Mouse (Mus musculus): ENCODE results near the gene Osbpl10. TPM values are rescaled to one million over a fixed set of nuclear protein-coding genes. Genes with fewer than 3 reads are reported as not detected.

Osbpl10 gene
- polyA plus RNA-seq, 1 experiment from 2014 or later: 2.5 TPM

DNA sequence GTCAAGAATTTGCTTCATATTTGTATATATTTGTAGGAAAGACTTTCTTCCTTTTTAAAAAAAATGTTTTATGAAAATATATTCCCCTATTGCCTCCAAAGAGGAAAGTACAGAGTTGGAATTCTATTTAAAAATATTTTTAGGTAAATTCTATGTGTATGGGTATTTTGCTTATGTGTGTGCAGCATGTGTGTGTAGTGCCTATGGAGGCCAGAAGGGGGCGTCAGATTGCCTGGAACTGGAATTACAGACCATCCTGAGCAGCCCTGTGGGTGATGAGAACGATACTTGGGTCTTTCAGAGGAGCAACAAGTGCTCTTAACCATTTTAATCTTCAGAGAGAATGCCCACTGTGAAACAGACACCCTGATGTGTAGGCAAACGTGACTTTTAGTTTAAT, 132.3 kb downstream of the Osbpl10 start:
- no peaks in the 10 kb centered on the region for H3K9me3 ChIP-seq (ENCODE audit: low read depth, low read length)
- H3K4me2 ChIP-seq: no peak overlapping the region
- H3K36me3 ChIP-seq (ENCODE audit: insufficient read depth): no peaks in the 10 kb centered on the region
- no peak overlapping the region for H3K9ac ChIP-seq
- no peak overlapping the region for H3K27ac ChIP-seq (ENCODE audit: low read depth)
- H3K27me3 ChIP-seq (ENCODE audit: insufficient read depth, low read length): no peaks in the 10 kb centered on the region
- 52% methylated on average over 3 of the region's 3 CpGs for WGBS
- 0 out of 2 replicates have a peak, but pooled peaks cover 3% of the 10 kb centered on the region for H3K4me1 ChIP-seq (ENCODE audit: insufficient read depth)
- TF ChIP-seq CTCF (IDR thresholded peaks at IDR 0.05; ENCODE audit: low read depth): 0 out of 2 replicates have a peak, but pooled peaks have one; percentile 13
- H3K4me3 ChIP-seq (ENCODE audit: low read depth, low read length): no peak overlapping the region
- no peak for ATAC-seq (ENCODE audit: insufficient read depth)
- DNase-seq: no peak

DNA sequence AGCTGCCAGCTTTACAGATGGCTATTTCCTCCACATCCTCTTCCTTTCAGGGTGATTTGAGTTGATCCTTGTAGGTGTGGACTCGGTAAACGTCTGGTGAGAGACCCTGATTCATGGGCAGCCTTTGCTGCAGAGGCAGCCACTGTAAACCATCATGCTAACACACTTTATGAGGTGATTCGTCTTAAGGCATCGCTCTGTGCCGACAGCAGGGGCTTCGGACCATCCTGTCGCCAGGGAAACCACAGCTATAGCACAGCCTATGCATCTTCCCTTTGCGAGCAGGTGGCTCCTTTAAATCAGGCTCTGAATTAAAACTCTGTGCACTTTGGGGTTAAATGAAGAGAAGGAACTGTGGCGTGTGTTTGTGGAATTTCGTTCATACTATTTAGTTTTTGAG, 138.9 kb downstream of the Osbpl10 start:
- no peak overlapping the region for H3K4me2 ChIP-seq
- ATAC-seq (ENCODE audit: insufficient read depth): no peak
- peaks cover 17% of the 10 kb centered on the region for H3K4me1 ChIP-seq (ENCODE audit: insufficient read depth)
- TF ChIP-seq CTCF (IDR thresholded peaks at IDR 0.05; ENCODE audit: low read depth): no peak
- H3K4me3 ChIP-seq (ENCODE audit: low read depth, low read length): no peak overlapping the region
- WGBS: 43% methylated on average over 10 of the region's 10 CpGs
- H3K27me3 ChIP-seq (ENCODE audit: insufficient read depth, low read length): no peaks in the 10 kb centered on the region
- no peaks in the 10 kb centered on the region for H3K36me3 ChIP-seq (ENCODE audit: insufficient read depth)
- DNase-seq: no peak
- no peak overlapping the region for H3K27ac ChIP-seq (ENCODE audit: low read depth)
- no peak overlapping the region for H3K9ac ChIP-seq
- H3K9me3 ChIP-seq (ENCODE audit: low read depth, low read length): no peaks in the 10 kb centered on the region

DNA sequence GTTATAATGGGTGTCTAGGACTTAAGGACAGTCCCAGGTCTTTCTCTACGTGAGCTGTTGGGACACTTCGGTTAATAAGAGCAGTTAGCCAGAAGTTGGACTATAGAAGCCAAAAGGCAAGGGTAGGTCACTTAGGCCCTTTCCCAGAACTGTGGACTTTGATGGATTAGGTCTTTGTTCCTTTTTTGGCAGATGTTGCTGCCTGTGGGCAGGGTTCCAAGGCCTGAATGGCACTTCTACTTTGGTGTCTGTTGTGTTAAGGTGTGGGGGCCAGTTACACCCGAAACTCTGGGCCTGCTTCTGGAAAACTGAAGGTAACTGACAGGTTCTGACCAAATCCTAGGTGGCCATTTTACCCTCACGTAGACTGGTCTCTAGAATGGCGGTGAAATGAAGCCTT, 141.9 kb downstream of the Osbpl10 start:
- H3K27me3 ChIP-seq (ENCODE audit: insufficient read depth, low read length): no peaks in the 10 kb centered on the region
- ATAC-seq (ENCODE audit: insufficient read depth) (peak; percentile 46; the same call in 1 of the 2 replicates), DNase-seq (peak; percentile 77)
- TF ChIP-seq CTCF (IDR thresholded peaks at IDR 0.05; ENCODE audit: low read depth): no peak
- no peaks in the 10 kb centered on the region for H3K36me3 ChIP-seq (ENCODE audit: insufficient read depth)
- H3K4me1 ChIP-seq (ENCODE audit: insufficient read depth): peaks cover 14% of the 10 kb centered on the region
- no peak overlapping the region for H3K4me3 ChIP-seq (ENCODE audit: low read depth, low read length)
- H3K27ac ChIP-seq (ENCODE audit: low read depth): peak overlapping the region; percentile 30; the same call in 1 of the 2 replicates
- no peaks in the 10 kb centered on the region for H3K9me3 ChIP-seq (ENCODE audit: low read depth, low read length)
- no peak overlapping the region for H3K4me2 ChIP-seq
- no peak overlapping the region for H3K9ac ChIP-seq
- 53% methylated on average over 5 of the region's 5 CpGs for WGBS

DNA sequence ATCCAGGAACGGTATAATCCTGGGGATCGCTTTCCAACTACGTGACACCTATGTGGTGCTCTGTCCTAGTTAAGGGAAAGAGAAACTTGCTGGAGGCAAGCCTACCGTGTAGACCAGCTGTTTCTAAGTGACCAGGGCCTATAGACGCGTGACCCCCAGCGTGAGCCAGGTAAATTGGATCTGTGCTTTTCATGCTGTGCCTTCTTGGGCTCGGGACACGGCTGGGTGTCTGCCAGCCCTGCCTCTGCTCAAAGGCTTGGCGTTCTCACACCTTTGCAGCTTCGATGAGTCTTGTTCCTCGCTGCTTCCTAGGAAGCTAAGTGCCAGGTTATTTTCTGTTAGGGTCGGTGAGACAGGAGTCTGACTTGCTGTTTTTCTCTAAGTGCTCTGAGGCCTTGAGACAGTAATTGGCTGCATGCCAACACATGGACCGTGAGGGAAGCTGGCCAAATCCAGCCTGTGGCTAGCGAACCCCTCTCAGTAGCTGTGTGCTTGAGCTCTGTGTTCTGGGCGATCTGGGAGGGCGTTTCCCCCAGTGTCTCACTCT, 142.4 kb downstream of the Osbpl10 start:
- no peak overlapping the region; the same call in 1 of the 2 replicates for H3K9ac ChIP-seq
- H3K4me1 ChIP-seq (ENCODE audit: insufficient read depth): peaks cover 14% of the 10 kb centered on the region
- H3K4me2 ChIP-seq: peak overlapping the region; percentile 12; the same call in 1 of the 2 replicates
- peak overlapping the region; percentile 30; the same call in 1 of the 2 replicates for H3K27ac ChIP-seq (ENCODE audit: low read depth)
- no peak for TF ChIP-seq CTCF (IDR thresholded peaks at IDR 0.05; ENCODE audit: low read depth)
- no peaks in the 10 kb centered on the region for H3K9me3 ChIP-seq (ENCODE audit: low read depth, low read length)
- 43% methylated on average over 17 of the region's 17 CpGs for WGBS
- ATAC-seq (ENCODE audit: insufficient read depth): peak; percentile 65
- DNase-seq: peak; percentile 91
- H3K27me3 ChIP-seq (ENCODE audit: insufficient read depth, low read length): no peaks in the 10 kb centered on the region
- no peaks in the 10 kb centered on the region for H3K36me3 ChIP-seq (ENCODE audit: insufficient read depth)
- H3K4me3 ChIP-seq (ENCODE audit: low read depth, low read length): no peak overlapping the region

DNA sequence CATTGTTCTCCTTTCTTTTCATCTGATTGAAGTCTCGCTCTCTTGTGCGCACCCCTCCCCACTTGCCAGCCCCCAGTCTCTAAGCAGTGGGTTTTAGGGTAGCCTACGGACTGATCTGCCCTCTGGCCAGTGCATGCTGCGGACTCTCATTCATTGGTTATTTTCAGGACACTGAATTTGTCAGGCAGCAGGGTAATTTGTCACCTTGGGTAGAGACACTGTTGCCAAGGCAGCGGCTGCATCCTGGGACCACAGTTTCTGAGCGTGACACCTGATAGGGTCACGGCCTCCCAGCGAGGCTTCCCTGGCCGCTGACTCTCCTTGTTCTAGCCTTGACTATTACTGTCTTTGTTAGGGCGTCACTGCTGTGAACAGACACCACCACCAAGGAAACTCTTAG, 149.0 kb downstream of the Osbpl10 start:
- H3K4me3 ChIP-seq (ENCODE audit: low read depth, low read length): no peak overlapping the region
- H3K9me3 ChIP-seq (ENCODE audit: low read depth, low read length): no peaks in the 10 kb centered on the region
- H3K27me3 ChIP-seq (ENCODE audit: insufficient read depth, low read length): no peaks in the 10 kb centered on the region
- H3K4me2 ChIP-seq: no peak overlapping the region
- WGBS: 51% methylated on average over 10 of the region's 10 CpGs
- no peak for TF ChIP-seq CTCF (IDR thresholded peaks at IDR 0.05; ENCODE audit: low read depth)
- DNase-seq (no peak), ATAC-seq (ENCODE audit: insufficient read depth) (no peak)
- no peaks in the 10 kb centered on the region for H3K4me1 ChIP-seq (ENCODE audit: insufficient read depth)
- H3K9ac ChIP-seq: no peak overlapping the region
- H3K27ac ChIP-seq (ENCODE audit: low read depth): no peak overlapping the region
- H3K36me3 ChIP-seq (ENCODE audit: insufficient read depth): no peaks in the 10 kb centered on the region

DNA sequence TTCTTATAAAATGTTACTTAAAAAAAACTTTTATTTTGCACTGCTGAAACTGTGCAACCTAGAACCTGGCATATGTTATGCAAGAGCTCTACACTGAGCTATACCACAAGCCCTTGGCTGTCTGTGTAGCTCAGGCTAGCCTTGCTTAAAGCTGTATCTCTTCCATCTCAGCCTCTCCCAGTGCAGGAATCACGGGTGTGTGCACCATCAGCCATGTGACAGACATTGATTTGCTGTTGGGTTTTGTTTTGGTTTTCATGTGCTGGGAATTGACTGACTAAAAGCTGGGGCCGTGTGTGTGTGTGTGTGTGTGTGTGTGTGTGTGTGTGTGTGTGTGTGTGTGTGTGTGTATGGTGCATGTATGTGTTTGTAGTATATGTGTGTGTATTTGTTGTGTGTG, 155.6 kb downstream of the Osbpl10 start:
- no peak overlapping the region for H3K4me3 ChIP-seq (ENCODE audit: low read depth, low read length)
- WGBS: 60% methylated on average over 2 of the region's 2 CpGs
- H3K4me2 ChIP-seq: no peak overlapping the region
- no peak for TF ChIP-seq CTCF (IDR thresholded peaks at IDR 0.05; ENCODE audit: low read depth)
- no peak overlapping the region for H3K27ac ChIP-seq (ENCODE audit: low read depth)
- no peaks in the 10 kb centered on the region for H3K4me1 ChIP-seq (ENCODE audit: insufficient read depth)
- no peaks in the 10 kb centered on the region for H3K36me3 ChIP-seq (ENCODE audit: insufficient read depth)
- ATAC-seq (ENCODE audit: insufficient read depth): no peak
- no peak overlapping the region for H3K9ac ChIP-seq
- H3K9me3 ChIP-seq (ENCODE audit: low read depth, low read length): no peaks in the 10 kb centered on the region
- no peaks in the 10 kb centered on the region for H3K27me3 ChIP-seq (ENCODE audit: insufficient read depth, low read length)
- no peak for DNase-seq

DNA sequence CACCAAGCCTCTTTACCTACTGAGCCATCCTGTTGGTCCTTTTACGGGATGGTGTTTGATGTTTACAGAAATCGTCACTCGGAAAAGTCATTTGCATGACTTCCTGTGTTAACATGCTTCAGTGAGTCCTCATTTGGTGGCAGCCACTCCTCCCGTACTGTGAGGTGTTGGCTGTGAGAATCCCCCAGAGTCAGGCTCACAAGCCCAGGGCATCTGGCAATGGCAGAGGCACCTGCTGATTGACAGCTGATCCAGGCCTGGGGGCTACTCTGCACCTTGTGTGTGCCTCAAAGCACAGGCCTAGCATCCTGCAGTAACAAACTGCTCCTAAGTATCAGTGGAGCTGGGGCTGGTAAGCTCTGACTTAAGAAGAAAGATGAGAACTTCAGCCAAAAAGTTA, 156.4 kb downstream of the Osbpl10 start:
- Histone ChIP-seq H3K4me3 (ENCODE audit: low read depth, low read length) (no peak overlapping the region), H3K4me1 (ENCODE audit: insufficient read depth) (no peaks in the 10 kb centered on the region), H3K27me3 (ENCODE audit: insufficient read depth, low read length) (no peaks in the 10 kb centered on the region), H3K4me2 (no peak overlapping the region), H3K36me3 (ENCODE audit: insufficient read depth) (no peaks in the 10 kb centered on the region), H3K9ac (no peak overlapping the region), H3K9me3 (ENCODE audit: low read depth, low read length) (no peaks in the 10 kb centered on the region), H3K27ac (ENCODE audit: low read depth) (no peak overlapping the region)
- DNase-seq (no peak), ATAC-seq (ENCODE audit: insufficient read depth) (no peak)
- WGBS: 60% methylated on average over 4 of the region's 4 CpGs
- TF ChIP-seq CTCF (IDR thresholded peaks at IDR 0.05; ENCODE audit: low read depth): no peak
